Mouse (Mus musculus) cortical plate, adult 2 months (tissue): ENCODE measurements around the gene Rpl10a.

ENCODE experiments used
- CTCF ChIP-seq: fragments of 200-500 bp; IDR thresholded peaks from 2 replicates; pipeline ENCODE4 v1.5.1; 2011; ENCODE audit warnings: mild to moderate bottlenecking, control low read depth, low read length; ENCODE audit not compliant: insufficient read depth; ENCODE audit errors: extremely low read depth
- POLR2A ChIP-seq: fragments of 200-500 bp; IDR thresholded peaks from 2 replicates; pipeline ENCODE4 v1.6.1; 2011; ENCODE audit warnings: mild to moderate bottlenecking, low read length, control low read depth; ENCODE audit not compliant: insufficient read depth; ENCODE audit errors: extremely low read depth

DNA sequence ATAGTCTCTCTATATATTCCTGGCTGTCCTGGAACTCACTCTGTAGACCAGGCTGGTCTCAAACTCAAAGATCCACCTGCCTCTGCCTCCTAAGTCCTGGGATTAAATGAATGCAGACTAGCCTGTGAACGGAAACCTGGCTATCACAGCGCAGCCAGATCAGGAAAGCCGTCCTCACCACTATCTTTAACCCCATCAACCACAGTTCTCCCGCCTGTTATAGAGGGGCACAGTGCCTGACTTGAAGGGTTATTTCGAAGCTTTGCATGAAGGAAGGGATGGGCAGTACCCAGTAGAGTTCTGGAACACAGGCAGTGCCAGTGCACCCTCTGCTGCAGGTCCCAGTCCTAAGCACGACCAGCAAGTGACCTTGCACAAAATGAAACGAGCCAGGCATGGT lies 36.9 kb upstream of the Rpl10a start:
- TF ChIP-seq CTCF (no peak), POLR2A (no peak)
